Mouse (Mus musculus) cerebral cortex, adult 2 months (tissue): ENCODE results near the gene Tmem131l.

Experiments used
- WGBS: fragments of 180-500 bp; shearing (Covaris S2); methylation state at CpG from one replicate; pipeline ENCODE4 v1.1.7; 2018; 5-methylcytosine and 5-hydroxymethylcytosine counted together

Gene Tmem131l

DNA sequence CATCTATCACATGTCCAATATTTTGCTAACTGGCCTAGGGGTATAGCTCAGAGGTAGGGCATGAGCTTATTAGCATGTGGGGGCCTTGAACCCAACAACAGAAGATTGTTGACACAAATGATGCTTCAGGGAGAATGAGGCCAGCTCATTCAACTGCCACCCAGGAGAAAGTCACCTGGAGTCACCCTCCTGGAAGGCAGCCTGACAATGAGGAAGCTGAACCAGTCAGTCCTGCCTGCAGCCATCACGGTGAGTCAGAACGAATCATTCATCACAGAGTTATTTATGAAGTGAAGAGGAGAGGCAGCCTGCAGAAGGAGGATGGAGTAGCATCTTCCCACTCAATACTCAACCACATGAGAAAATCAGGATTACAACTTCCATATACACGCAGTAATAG is 124.9 kb downstream of the Tmem131l start:
- WGBS, result 45% methylated on average over 3 of the region's 3 CpGs

DNA sequence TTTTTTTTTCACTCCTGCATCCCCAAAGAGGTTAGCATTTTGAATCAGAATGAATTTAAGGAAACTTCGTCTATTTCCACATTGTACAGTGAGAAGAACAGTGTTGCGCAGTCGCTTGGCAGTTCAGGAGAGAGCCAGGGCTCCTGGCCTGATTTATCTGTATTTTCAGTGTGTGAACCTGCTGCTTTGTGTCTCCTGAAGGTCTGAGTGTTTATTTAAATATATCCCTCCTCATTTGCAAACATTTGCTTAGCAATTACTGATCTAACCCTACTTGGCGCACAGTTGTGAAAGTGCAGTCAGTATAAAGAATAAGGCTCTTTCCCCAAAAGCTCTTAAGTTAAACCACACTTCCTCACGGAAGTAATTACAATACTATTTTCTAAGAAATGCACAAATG is 129.3 kb downstream of the Tmem131l start:
- WGBS, result 94% methylated on average over 5 of the region's 5 CpGs

DNA sequence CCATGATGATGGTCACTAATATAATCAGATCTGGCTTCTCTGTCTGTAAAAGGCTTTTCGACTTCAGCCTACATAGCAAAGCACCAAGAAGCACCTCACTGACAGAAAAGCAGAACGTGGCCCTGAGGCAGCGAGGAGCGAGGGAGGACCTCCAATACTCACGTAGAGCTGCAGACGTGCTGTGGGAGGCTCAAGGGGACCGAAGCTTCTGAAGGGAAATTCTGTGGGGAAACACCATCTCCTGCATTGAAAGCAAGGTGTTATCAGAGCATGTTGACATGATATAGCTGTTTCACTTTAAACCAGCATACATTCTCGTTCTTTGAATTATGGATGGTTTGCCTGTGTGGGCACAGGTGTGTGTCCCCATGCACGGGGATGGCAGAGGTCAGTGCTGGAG is 133.8 kb downstream of the Tmem131l start:
- WGBS, result 89% methylated on average over 9 of the region's 9 CpGs

DNA sequence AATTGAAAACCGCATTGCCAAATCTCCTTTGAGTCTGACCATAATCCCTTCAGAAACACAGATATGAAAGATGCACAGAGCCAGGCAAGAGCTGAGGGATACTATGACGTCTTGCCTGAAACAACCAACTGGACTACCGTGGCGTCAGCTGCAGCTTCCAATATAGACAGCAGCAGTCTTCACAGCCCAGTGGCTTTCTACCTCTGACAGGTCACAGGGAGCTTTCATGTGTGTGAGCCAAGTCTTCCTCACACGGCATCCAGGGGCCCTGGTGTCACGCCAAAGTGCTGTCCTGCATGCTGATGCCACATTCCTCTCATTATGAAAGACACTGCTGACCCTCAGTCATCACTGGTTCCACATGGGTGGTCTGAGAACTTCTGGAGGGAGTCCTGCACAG is 134.8 kb downstream of the Tmem131l start:
- 69% methylated on average over 6 of the region's 6 CpGs for WGBS

DNA sequence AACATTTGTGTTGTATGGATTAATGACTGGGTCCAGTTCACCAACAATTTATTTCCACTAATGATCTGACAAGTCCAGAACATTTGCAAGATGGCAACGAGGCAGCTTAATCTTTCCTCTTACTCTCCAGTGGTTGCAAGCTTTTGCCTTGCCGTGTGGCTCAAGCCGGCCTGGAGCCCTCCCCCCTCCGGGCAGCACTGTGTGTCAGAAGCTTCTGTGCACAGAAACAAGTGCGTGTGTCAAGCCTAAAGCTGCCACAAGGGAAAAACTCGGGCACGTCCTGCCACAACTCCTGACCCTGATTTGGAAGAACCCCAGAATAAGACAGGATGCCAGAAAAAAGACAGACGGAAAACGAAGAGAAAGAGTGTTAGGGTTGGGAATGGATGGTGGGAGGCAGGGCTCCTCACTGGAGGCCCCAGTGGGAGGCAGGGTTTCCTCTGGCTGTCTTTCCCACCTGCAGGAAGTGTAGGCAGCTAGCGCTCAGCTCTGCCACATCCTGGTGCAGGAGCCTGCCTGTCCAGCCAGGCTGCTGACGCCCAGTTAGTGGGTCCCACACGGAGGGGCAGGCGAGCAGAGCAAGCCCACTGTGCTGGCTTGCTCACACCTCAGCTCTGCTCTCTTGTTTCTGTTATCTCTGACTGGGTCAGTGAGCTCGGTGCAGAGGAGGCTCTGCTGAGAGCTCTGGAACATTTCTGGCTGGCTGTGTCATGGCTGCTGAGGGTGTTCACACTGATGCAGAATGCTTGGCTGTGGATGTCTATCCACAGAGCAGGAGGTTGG is 135.6 kb downstream of the Tmem131l start:
- 43% methylated on average over 14 of the region's 14 CpGs for WGBS

DNA sequence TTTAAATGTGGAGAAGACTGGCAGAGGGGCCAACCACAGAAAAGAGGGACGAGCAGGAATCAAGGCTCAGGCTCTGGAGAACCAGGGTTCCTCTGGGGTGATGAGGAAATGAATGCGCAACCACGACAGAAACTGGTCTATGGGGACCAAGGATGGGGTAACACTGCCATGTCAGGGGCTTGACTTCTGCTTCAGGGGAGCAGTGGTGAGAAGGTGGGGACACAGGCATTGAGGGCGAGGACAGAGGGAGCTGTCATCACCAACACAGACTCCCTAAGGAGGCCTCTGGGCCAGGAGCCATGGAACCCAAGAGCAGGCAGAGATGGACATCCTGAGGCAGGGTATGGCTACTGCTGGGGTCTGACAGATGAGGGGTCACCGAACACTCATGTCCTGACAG is 137.0 kb downstream of the Tmem131l start:
- WGBS, result 93% methylated on average over 5 of the region's 5 CpGs

DNA sequence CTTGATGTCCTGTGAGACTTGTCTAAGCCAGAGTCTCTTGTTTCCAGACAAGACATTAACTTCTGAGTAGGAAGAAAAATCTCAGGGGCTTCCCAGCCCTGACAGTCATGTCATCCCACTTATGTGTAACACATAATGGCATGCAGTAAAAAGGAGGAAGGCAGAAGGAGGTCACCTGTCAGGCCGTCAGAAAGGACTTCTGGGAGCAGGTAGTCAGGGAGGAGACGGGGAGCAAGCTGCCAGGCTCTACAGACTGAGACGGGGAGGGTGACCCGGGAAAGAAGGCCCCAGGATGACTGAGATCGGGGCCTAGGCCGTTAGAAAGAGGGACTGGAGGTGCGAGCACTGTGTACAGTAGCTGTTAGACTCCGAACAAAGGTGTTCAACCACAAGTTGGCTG is 137.5 kb downstream of the Tmem131l start:
- WGBS, result 96% methylated on average over 8 of the region's 8 CpGs

DNA sequence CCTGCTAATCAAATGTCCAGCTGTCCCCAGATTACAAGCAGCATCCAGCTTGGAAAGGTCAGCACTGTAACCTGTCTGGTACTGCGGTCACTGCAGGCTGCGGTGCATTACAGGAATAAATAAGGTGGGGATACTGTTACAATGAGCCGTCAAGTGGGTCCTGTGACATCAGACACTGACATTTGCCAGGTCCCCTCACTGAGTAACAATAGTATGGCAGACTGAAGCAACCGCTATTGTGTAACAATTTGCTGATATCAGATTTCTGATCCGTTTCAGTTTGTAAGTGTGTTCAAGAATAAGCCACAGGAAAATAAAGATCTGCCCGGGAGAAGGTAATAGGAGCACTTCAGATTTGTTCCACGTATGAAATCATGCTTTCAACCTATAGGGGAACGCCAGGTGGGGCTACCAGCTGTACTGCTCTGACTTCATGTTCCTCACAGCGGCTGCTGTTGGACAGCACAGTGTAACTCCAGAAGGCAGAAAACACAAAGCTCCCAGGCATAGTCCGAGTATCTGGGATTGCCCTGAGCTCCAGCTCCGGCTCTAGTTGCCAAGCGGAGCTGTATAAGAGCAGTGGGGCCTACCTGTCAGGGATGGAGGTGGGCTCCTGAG is 139.1 kb downstream of the Tmem131l start:
- WGBS, result 95% methylated on average over 12 of the region's 12 CpGs

DNA sequence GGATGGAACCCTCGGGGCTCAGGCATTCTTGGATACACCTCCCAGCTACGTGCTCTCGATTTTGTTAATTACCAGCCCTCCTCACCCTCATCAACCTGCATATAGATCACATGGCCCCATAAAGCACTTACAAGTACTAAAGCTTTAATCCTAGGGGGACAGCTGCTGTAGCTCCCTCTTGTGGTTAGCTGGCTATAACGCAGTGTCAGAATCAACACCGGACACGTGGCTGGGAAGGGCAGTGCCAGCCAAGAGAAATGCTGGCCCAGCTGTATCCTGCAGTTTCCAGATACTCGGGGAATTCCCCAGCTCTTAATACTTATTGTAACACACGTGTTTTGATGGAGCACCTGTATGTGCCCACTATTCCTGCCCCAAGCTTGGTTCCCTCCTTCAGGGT is 140.4 kb downstream of the Tmem131l start:
- 34% methylated on average over 8 of the region's 8 CpGs for WGBS

DNA sequence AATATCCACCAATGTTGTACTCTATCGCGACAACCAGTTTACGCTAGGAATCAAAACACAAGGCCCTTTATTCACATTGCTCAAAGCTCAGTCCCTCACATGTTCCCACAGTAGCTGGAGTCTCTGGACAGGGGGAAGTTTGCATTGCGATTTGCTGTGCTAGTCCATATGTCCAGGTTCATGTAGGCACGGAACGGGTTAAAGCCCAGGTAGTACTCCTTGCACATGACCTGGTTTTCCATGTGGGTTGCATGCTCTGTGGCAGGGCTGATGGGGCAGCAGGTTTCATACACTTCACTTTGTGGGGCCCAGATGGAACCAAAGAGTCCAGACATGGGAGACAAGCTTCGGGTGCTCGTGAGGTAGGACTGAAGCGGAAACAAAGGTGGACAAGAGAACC is 141.7 kb downstream of the Tmem131l start:
- 93% methylated on average over 9 of the region's 9 CpGs for WGBS

DNA sequence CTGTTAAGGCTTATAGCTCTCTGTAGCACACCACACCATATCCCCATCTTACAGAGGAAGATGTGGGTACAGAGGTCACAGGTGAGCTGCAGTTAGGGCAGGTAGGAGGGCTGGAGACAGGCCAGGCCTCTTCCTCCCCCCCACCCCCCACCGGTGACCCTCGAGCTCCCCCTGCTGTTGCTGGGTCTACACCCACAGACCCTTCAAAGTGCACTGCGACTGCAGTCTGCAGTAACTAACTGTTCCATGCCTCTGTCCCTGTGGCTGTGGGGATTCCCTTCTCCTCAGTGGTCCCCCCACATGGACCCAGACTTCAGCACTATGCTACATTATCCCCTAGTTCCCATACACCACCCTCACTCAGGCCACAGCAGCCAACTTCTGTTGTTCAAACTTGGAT is 144.2 kb downstream of the Tmem131l start:
- WGBS, result 59% methylated on average over 3 of the region's 3 CpGs

DNA sequence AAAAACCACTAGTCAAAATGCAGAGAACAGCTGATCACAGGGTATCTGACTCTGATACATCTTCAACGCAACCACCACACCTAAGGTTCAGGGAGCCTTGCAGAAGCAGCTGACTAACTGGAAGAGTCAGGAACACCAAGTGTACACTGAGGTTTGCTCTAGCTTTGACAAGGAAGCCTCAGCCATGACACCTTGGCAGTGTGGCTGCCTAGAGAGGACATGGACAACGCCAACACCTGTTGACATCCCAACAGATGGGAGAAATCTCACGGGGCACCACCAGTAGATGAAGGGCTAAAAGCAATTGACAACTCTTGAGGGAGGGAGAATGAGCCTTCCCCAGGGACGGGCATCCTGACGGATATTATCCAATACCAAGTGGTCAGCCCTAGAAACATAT is 144.9 kb downstream of the Tmem131l start:
- WGBS, result 96% methylated on average over 5 of the region's 5 CpGs

DNA sequence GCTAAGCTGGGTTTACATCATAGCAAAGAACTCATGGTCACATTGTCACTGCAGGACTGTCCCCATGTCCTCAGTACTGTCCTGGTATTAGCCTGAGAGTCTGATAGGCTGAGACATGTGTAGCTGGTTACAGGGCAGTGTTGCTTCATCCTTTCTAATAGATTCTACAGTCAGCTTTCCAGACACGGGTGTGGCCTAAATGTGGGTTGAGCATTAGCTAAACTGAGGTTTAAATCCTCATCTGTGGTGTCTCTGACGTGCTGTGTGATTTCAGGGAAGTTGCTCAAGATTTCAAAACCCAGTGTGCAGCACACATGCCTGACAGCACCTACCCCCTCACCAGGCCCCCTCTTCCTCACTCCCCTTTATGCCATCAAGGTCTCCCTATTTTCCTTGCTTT is 154.8 kb downstream of the Tmem131l start:
- 79% methylated on average over 2 of the region's 2 CpGs for WGBS

DNA sequence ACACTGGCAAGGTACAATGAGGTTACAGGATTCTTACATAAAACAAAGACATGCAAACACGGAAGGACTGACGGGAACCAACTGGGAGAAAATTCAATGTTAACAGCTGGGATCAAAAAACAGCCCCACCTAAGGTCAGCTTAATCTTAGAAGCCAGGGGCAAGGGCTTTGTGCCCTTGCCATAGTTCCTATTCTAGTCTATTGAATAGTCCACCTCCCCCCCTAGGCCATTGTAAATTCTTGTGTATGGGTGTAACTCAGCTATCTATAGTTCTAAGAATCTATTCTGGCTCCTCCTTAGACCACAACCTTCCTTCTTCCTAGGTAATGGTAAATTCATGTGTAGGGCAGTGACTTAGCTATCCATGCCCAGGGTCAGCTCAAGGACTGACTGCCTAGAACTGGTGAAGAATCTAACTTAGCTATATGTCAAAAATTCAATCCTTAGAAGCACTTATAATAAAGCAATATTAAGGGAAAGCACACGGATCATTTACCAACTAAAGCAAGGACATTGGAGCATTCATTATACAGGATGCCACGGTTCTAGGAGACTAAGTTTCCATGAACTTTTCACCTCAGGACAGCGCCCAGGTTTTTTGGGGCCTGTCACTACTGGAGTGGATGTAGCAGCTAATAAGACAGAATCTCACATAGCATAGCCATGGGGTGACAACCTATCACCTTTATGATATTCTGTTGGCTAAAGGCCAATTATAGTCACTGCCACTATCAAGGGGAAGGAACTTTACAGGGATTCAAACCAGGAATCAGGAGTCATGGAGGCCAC is 160.5 kb downstream of the Tmem131l start:
- WGBS, result 95% methylated on average over 5 of the region's 5 CpGs

DNA sequence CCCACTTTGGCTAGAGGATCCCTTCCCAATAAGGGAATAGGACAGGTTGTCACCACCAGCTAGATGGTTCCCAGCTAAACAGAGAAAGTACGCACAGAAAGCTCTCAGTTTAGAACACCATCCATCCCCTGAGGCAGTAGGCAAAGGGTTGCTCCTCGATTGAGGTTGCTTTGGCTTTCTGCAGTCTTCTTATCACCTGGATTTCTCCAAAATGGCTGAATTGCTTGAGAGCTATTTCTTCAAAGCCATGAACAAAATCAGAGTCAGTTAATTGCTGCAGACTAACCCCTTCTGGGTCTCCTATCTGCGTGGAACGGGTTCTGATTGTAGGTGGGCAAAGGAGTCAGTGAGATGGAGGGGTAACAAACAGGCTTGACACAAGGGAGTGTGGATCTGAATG is 161.2 kb downstream of the Tmem131l start:
- WGBS, result 94% methylated on average over 4 of the region's 4 CpGs

DNA sequence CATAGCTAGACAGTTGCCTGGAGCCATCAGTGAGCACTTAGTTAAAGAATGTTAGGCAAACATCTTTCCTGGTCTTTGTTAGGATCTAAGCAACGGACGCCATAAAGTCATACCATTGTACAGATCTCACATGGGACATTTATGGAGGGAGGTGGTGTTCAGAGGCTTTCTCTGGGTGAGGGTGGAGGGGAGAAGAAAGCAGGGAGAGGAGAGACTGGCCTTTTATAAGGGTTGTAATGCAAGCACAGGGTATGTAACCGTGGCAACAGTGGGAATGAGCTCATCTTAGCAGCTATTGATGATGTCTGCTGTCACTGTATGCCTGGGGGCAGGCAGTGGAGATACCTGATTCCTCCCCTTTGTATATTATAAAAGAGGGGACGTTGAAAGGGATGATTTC is 163.7 kb downstream of the Tmem131l start:
- 82% methylated on average over 4 of the region's 4 CpGs for WGBS

DNA sequence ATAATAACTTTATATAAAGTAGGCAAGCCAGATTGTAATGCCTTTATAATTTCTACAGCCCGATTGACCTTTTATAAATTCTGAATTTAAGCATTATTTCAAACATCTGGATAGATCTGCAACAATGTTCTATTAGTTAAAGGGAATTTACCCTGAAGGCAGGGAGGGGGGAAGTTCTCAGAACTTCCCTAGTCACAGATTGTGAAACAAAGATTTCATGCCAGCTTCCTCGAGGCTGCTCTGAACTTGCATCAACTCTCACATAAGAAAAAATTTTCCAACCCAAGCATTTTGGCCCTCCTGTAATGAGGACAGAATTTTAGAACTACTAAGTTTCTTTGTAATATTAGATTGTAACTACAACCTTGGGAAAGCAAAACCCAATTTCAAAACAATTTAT is 164.9 kb downstream of the Tmem131l start:
- 71% methylated on average over 2 of the region's 2 CpGs for WGBS

DNA sequence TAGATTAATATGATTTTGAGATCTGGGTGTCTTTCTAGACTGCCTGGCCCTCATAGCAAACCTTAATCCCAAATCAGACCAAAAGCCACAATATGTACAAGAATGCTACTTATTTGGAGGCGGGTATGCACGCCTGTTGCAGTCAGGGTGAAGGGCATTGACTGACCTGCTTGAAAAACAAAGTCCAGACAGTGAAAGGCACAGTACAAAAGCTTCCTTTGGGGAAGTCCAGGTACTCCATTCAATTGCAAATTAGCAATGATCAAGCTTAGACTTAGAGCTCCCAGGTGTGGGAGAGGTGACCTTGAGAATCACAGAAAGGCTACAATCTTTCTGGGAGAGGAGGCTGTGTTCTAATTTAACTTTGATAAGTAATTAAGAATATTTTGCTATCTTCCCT is 167.1 kb downstream of the Tmem131l start:
- WGBS, result 89% methylated on average over 2 of the region's 2 CpGs

DNA sequence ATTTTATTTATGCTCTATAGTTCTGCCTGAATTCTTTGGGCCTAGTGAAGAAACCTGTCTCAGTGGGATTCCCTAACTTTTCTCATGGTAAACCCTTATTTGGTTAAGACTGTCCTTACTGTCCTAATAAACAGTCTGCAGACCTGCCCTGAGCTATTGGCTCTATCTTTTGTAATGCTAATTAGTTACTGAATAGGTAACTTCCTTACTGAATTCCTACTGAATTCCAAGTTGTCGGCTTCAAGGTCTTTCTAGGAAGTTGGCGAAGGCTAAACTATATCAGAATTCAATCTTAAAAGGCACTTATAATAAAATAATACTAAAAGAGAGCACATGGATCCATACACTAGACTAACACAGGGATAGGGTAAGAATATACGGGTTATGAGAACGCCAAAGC is 168.0 kb downstream of the Tmem131l start:
- 94% methylated on average over 4 of the region's 4 CpGs for WGBS

DNA sequence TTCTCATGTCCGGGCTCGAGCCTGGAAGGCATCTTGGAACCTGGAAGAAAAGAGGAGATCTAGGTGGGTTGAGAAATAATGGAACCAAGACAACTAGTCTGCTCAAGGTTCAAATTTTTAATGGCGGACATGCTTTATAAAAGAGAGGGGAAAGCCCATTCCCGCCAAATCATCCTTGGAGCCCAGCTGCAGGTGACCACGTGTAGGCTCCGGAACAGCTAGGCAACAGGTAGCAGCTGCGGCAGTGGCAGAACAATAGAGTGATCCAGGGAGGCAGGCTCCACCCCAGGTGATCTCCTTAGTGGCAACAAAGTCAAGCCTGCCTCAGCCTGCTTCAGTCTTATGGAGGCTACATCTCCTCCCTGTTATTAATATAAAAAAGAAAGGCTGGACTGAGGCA is 168.4 kb downstream of the Tmem131l start:
- 88% methylated on average over 7 of the region's 7 CpGs for WGBS

DNA sequence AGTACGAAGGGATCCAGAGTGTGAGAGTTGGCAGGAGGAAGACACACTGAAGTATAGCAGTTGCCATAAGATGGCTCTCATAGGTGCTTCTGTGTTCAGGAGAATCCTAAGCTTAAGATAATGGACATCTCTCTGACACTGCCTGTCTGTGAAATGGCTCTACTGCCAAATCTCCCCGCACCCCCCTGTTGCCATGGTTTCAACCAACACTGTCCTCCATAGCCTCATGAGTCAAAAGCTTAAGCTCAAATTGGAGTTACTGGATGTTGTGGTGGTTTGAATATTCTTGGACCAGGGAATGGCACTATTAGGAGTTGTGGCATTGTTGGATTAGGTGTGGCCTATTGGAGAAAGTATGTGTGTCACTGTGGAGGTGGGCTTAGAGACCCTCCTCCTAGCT is 170.2 kb downstream of the Tmem131l start:
- 90% methylated on average over 2 of the region's 2 CpGs for WGBS

DNA sequence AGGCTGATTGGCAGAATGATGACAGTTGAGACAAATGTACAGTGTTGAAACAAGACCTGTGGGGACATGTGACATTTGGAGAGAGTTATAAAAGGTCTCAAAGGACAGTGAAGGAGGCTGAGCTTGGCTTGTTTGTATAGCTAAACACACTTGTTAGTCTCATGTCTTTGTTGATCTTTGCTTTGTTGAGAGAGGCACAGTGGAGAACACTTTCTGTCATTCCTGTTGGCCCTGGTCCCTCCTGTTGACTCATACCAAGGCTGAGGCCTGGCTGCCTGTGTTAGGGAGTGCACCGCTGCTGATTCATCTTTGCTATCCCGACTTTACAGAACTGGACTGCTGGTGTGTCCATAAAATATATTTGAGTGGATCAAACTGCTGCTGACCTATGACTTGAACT is 174.8 kb downstream of the Tmem131l start:
- whole genome bisulfite sequencing, result 70% methylated on average over 2 of the region's 2 CpGs

DNA sequence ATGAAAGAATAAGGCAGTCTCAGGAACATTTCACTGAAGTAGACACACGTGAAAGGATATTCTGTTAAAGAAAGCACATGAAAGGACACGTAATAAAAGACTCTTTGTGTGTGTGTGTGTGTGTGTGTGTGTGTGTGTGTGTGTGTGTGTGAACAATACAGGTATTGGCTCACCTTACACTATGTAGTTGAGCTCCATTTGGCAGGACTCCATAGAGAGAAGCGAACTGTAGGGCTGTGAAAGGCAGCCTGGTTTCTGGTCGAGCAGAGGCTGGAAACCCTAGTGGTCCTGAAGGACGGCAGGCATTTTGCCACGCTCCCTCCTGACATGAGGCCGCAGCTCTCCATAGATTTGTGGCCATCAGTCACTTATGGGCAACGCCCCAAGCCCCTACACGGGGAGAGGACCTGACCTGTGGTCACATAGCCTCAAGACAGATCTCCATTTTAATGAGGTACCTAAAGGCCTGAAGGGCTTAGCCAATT is 175.9 kb downstream of the Tmem131l start:
- 87% methylated on average over 9 of the region's 9 CpGs for WGBS
